ENCODE assay signal across 30 mouse cellular contexts in genomic region chr12:92892315-92892714, GRCm38 (mm10).
DNase-seq lines count a peak whose midpoint lies in the region; ATAC-seq and TF ChIP-seq lines count a peak whose summit lies in the region.
"Had no signal": no experiment of that assay in that cellular context is flagged by ENCODE, and none has a peak within 500 bp of the region (broad histone marks: within the 10 kb centered on the region; RNA-seq: fewer than 3 reads in every experiment).

No protein-coding gene starts in this region.

- H3K27ac ChIP-seq in liver, postnatal 0 days (ENCODE audit: low read depth): 0 out of 2 replicates have a peak overlapping the region, but pooled peaks have one; percentile 39
- H3K27ac ChIP-seq in bone marrow, adult 2 months (ENCODE audit: control insufficient read depth, insufficient read depth, low read depth, low read length, poor library complexity): peak overlapping the region; percentile 85
- H3K27ac ChIP-seq: embryonic facial prominence, embryonic 12.5 days; forebrain, embryonic 10.5 days; forebrain, embryonic 15.5 days; hindbrain, embryonic 13.5 days; kidney, embryonic 15.5 days; left cerebral cortex, adult 2 months; limb, embryonic 12.5 days; macrophage; midbrain, embryonic 10.5 days had no signal

- H3K9me3 ChIP-seq in liver, postnatal 0 days (ENCODE audit: low read length): peaks cover 5% of the 10 kb centered on the region; the same call in 1 of the 2 replicates

- WGBS in liver, postnatal 0 days (ENCODE audit: insufficient replicate concordance): 36% methylated on average over 4 of the region's 9 CpGs
- 19% methylated on average over 7 of the region's 9 CpGs for WGBS in bone marrow, adult 2 months

- no peak for ATAC-seq in liver, postnatal 0 days
- ATAC-seq in megakaryocyte, adult 5-6 weeks (ENCODE audit: poor library complexity, severe bottlenecking): peak; percentile 61
- no peak for ATAC-seq in cerebellum, adult (ENCODE audit: insufficient number of reproducible peaks, low FRiP score, low TSS enrichment)
- ATAC-seq: forebrain, embryonic 15.5 days; intestine, postnatal 0 days; lung, postnatal 0 days had no signal

- DNase-seq in liver, postnatal 0 days: no peak
- no peak for DNase-seq in liver
- DNase-seq in heart, postnatal 4 days: no peak
- DNase-seq in kidney, adult 18-20 months: no peak
- DNase-seq: adrenal gland, postnatal 25 days; cerebellum, adult 9-10 months; cerebellum, postnatal 36 days; embryo, embryonic 11 days; gastrocnemius, postnatal 25 days; heart, adult 18-20 months; heart, postnatal 36 days; kidney, postnatal 25 days; right cerebral cortex, postnatal 14 days; spleen, adult 18-20 months had no signal

- no peak for TF ChIP-seq EP300 in liver, postnatal 0 days (IDR thresholded peaks at IDR 0.05; ENCODE audit: low read depth)

- no peaks in the 10 kb centered on the region for H3K4me1 ChIP-seq in liver, postnatal 0 days (ENCODE audit: insufficient read depth)
- H3K4me1 ChIP-seq in bone marrow, adult 2 months (ENCODE audit: control insufficient read depth, insufficient read depth, low read length): peaks cover 2% of the 10 kb centered on the region
- H3K4me1 ChIP-seq: embryonic facial prominence, embryonic 12.5 days; forebrain, embryonic 10.5 days; forebrain, embryonic 15.5 days; hindbrain, embryonic 13.5 days; kidney, embryonic 15.5 days; limb, embryonic 12.5 days; midbrain, embryonic 10.5 days had no signal

- H3K9ac ChIP-seq in liver, postnatal 0 days (replicated peaks): no peak overlapping the region
- H3K9ac ChIP-seq: embryonic facial prominence, embryonic 12.5 days; forebrain, embryonic 15.5 days; hindbrain, embryonic 13.5 days; kidney, embryonic 15.5 days; limb, embryonic 12.5 days had no signal

- no peaks in the 10 kb centered on the region for H3K36me3 ChIP-seq in liver, postnatal 0 days (replicated peaks; ENCODE audit: insufficient read depth, low read length)
- H3K36me3 ChIP-seq: embryonic facial prominence, embryonic 12.5 days; forebrain, embryonic 10.5 days; forebrain, embryonic 15.5 days; hindbrain, embryonic 13.5 days; kidney, embryonic 15.5 days; limb, embryonic 12.5 days; midbrain, embryonic 10.5 days had no signal

- TF ChIP-seq CTCF in liver, postnatal 0 days (IDR thresholded peaks at IDR 0.05; ENCODE audit: low read depth): no peak
- TF ChIP-seq CTCF in bone marrow, adult 2 months (IDR thresholded peaks at IDR 0.05; ENCODE audit: control insufficient read depth, insufficient read depth, low read length): no peak

- H3K4me2 ChIP-seq in liver, postnatal 0 days (ENCODE audit: low read depth, low read length): no peak overlapping the region
- H3K4me2 ChIP-seq: embryonic facial prominence, embryonic 12.5 days; forebrain, embryonic 15.5 days; heart, embryonic 11.5 days; hindbrain, embryonic 13.5 days; kidney, embryonic 15.5 days; limb, embryonic 12.5 days; liver, embryonic 11.5 days had no signal

- H3K4me3 ChIP-seq in liver, postnatal 0 days (ENCODE audit: low read depth, low read length): no peak overlapping the region
- H3K4me3 ChIP-seq in bone marrow, adult 2 months (replicated peaks; ENCODE audit: control insufficient read depth, low read depth, low read length): no peak overlapping the region
- H3K4me3 ChIP-seq: embryonic facial prominence, embryonic 12.5 days; forebrain, embryonic 10.5 days; forebrain, embryonic 15.5 days; hindbrain, embryonic 13.5 days; kidney, embryonic 15.5 days; left cerebral cortex, adult 2 months; limb, embryonic 12.5 days; midbrain, embryonic 10.5 days had no signal

- TF ChIP-seq POLR2A in bone marrow, adult 2 months (IDR thresholded peaks at IDR 0.05; ENCODE audit: borderline replicate concordance, control insufficient read depth, low read depth, low read length): no peak

- no peaks in the 10 kb centered on the region for H3K27me3 ChIP-seq in liver, postnatal 0 days (ENCODE audit: insufficient read depth, low read length)
- H3K27me3 ChIP-seq: embryonic facial prominence, embryonic 12.5 days; forebrain, embryonic 15.5 days; hindbrain, embryonic 13.5 days; kidney, embryonic 15.5 days; limb, embryonic 12.5 days had no signal
